In the genomic region with DNA sequence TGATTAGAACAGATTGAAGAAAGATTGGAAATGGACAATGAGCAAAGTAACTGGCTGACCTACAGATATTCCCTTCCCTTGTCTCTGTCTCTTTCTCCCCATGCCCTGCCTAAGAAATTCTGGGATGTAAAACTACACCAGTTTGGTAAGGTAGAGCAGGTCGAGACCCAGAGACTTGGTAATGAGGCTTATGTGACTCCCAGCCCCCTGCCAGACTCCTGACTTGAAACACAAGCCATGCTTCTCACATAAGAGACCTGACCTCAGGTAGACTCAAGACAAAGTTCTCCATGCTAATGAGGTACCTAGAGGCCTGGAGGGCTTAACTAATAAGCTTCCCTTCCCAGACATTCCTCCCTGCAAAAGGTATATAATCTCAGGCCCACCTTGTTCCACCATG, we compare ENCODE assay signal across 26 mouse cellular contexts.
"Had no signal": no experiment of that assay in that cellular context is flagged by ENCODE, and none has a peak within 500 bp of the region (broad histone marks: within the 10 kb centered on the region; RNA-seq: fewer than 3 reads in every experiment).

No protein-coding gene starts in this region.

- H3K27me3 ChIP-seq: embryonic facial prominence, embryonic 12.5 days; embryonic facial prominence, embryonic 13.5 days; embryonic facial prominence, embryonic 15.5 days; forebrain, embryonic 12.5 days; forebrain, embryonic 13.5 days; forebrain, embryonic 15.5 days had no signal

- H3K27ac ChIP-seq: embryonic facial prominence, embryonic 10.5 days; embryonic facial prominence, embryonic 12.5 days; embryonic facial prominence, embryonic 13.5 days; embryonic facial prominence, embryonic 15.5 days; forebrain, embryonic 10.5 days; forebrain, embryonic 12.5 days; forebrain, embryonic 13.5 days; forebrain, embryonic 15.5 days; gastrocnemius, adult 2 months; heart, adult 2 months had no signal

- ATAC-seq: forebrain, embryonic 13.5 days; forebrain, embryonic 14.5 days; forebrain, embryonic 15.5 days; forebrain, embryonic 16.5 days; forebrain, postnatal 0 days had no signal

- H3K4me2 ChIP-seq: embryonic facial prominence, embryonic 12.5 days; embryonic facial prominence, embryonic 13.5 days; embryonic facial prominence, embryonic 15.5 days; forebrain, embryonic 12.5 days; forebrain, embryonic 13.5 days; forebrain, embryonic 15.5 days had no signal

- H3K4me1 ChIP-seq: embryonic facial prominence, embryonic 10.5 days; embryonic facial prominence, embryonic 12.5 days; embryonic facial prominence, embryonic 13.5 days; embryonic facial prominence, embryonic 15.5 days; forebrain, embryonic 10.5 days; forebrain, embryonic 12.5 days; forebrain, embryonic 13.5 days; forebrain, embryonic 15.5 days had no signal

- H3K9me3 ChIP-seq: embryonic facial prominence, embryonic 10.5 days; embryonic facial prominence, embryonic 12.5 days; embryonic facial prominence, embryonic 13.5 days; embryonic facial prominence, embryonic 15.5 days; forebrain, embryonic 10.5 days; forebrain, embryonic 12.5 days; forebrain, embryonic 13.5 days; forebrain, embryonic 15.5 days had no signal

- H3K9ac ChIP-seq: embryonic facial prominence, embryonic 12.5 days; embryonic facial prominence, embryonic 13.5 days; embryonic facial prominence, embryonic 15.5 days; forebrain, embryonic 12.5 days; forebrain, embryonic 13.5 days; forebrain, embryonic 15.5 days; forebrain, postnatal 0 days had no signal

- DNase-seq: cerebellum, adult 2 months; cerebellum, adult 8-10 months; cerebellum, adult 9-10 months; cerebellum, adult 9-11 months; cerebellum, postnatal 10 days; cerebellum, postnatal 14 days; cerebellum, postnatal 36 days; embryo, embryonic 11 days; forebrain, postnatal 0 days; gastrocnemius, adult 2 months; gastrocnemius, postnatal 10 days; gastrocnemius, postnatal 14 days; gastrocnemius, postnatal 25 days; gastrocnemius, postnatal 36 days; heart, adult 2 months had no signal

- H3K4me3 ChIP-seq: embryonic facial prominence, embryonic 10.5 days; embryonic facial prominence, embryonic 12.5 days; embryonic facial prominence, embryonic 13.5 days; embryonic facial prominence, embryonic 15.5 days; erythroblast, embryonic 14.5 days; forebrain, embryonic 10.5 days; forebrain, embryonic 12.5 days; forebrain, embryonic 13.5 days; forebrain, embryonic 15.5 days; gastrocnemius, adult 2 months; heart, adult 2 months had no signal

- H3K36me3 ChIP-seq: embryonic facial prominence, embryonic 10.5 days; embryonic facial prominence, embryonic 12.5 days; embryonic facial prominence, embryonic 13.5 days; embryonic facial prominence, embryonic 15.5 days; forebrain, embryonic 10.5 days; forebrain, embryonic 12.5 days; forebrain, embryonic 15.5 days had no signal
